Mouse (Mus musculus): ENCODE measurements around the gene St8sia4. TPM values are rescaled to one million over a fixed set of nuclear protein-coding genes. Genes with fewer than 3 reads are reported as not detected.

Gene St8sia4
- polyA plus RNA-seq, 1 experiment, result 0.01 TPM

- Histone ChIP-seq H3ac (ENCODE audit: control insufficient read depth, insufficient read length, low read depth) (no peak overlapping the region), H3K27me3 (ENCODE audit: control insufficient read depth, insufficient read depth, insufficient read length) (no peaks in the 10 kb centered on the region), H3K4me3 (ENCODE audit: insufficient read depth, poor library complexity, severe bottlenecking) (no peak overlapping the region), H3K79me2 (ENCODE audit: control insufficient read depth, insufficient read depth) (no peaks in the 10 kb centered on the region), H3K79me3 (ENCODE audit: low read depth) (no peaks in the 10 kb centered on the region), H3K36me3 (ENCODE audit: control insufficient read depth, insufficient read depth) (no peaks in the 10 kb centered on the region)
- TF ChIP-seq CEBPB (IDR thresholded peaks at IDR 0.05; ENCODE audit: low read depth) (no peak), FOSL1 (IDR thresholded peaks at IDR 0.05; ENCODE audit: insufficient read depth, low read length, poor library complexity, severe bottlenecking) (no peak), CTCF (IDR thresholded peaks at IDR 0.05; ENCODE audit: control insufficient read depth, insufficient read depth, insufficient read length) (no peak), MYOD1 (IDR thresholded peaks at IDR 0.05; ENCODE audit: control insufficient read depth, insufficient read length, low read depth) (no peak), MYOG (IDR thresholded peaks at IDR 0.05; ENCODE audit: control insufficient read depth, extremely low read depth, insufficient read length) (no peak), USF1 (IDR thresholded peaks at IDR 0.05; ENCODE audit: low read depth) (no peak), MAX (IDR thresholded peaks at IDR 0.05) (no peak)
Observed at GRCm38 (mm10) chr1:95666541-95667320, 640 bp downstream of the St8sia4 start.

GRCm38 (mm10) chr1:95665951-95666484 lies 1.4 kb downstream of the St8sia4 start:
- no peak overlapping the region for H3K4me3 ChIP-seq (ENCODE audit: insufficient read depth, poor library complexity, severe bottlenecking)
- H3ac ChIP-seq (ENCODE audit: control insufficient read depth, insufficient read length, low read depth), result no peak overlapping the region
- no peaks in the 10 kb centered on the region for H3K27me3 ChIP-seq (ENCODE audit: control insufficient read depth, insufficient read depth, insufficient read length)
- H3K79me3 ChIP-seq (ENCODE audit: low read depth), result no peaks in the 10 kb centered on the region
- TF ChIP-seq CEBPB (IDR thresholded peaks at IDR 0.05; ENCODE audit: low read depth) (no peak), MYOD1 (IDR thresholded peaks at IDR 0.05; ENCODE audit: control insufficient read depth, insufficient read length, low read depth) (no peak), FOSL1 (IDR thresholded peaks at IDR 0.05; ENCODE audit: insufficient read depth, low read length, poor library complexity, severe bottlenecking) (no peak), MYOG (IDR thresholded peaks at IDR 0.05; ENCODE audit: control insufficient read depth, extremely low read depth, insufficient read length) (no peak), USF1 (IDR thresholded peaks at IDR 0.05; ENCODE audit: low read depth) (no peak), CTCF (IDR thresholded peaks at IDR 0.05; ENCODE audit: control insufficient read depth, insufficient read depth, insufficient read length) (no peak), MAX (IDR thresholded peaks at IDR 0.05) (no peak)
- no peaks in the 10 kb centered on the region for H3K36me3 ChIP-seq (ENCODE audit: control insufficient read depth, insufficient read depth)
- H3K79me2 ChIP-seq (ENCODE audit: control insufficient read depth, insufficient read depth), result no peaks in the 10 kb centered on the region

- TF ChIP-seq CEBPB (IDR thresholded peaks at IDR 0.05; ENCODE audit: low read depth) (no peak), FOSL1 (IDR thresholded peaks at IDR 0.05; ENCODE audit: insufficient read depth, low read length, poor library complexity, severe bottlenecking) (no peak), MAX (IDR thresholded peaks at IDR 0.05) (no peak), CTCF (IDR thresholded peaks at IDR 0.05; ENCODE audit: control insufficient read depth, insufficient read depth, insufficient read length) (no peak), USF1 (IDR thresholded peaks at IDR 0.05; ENCODE audit: low read depth) (no peak), MYOD1 (IDR thresholded peaks at IDR 0.05; ENCODE audit: control insufficient read depth, insufficient read length, low read depth) (no peak), MYOG (IDR thresholded peaks at IDR 0.05; ENCODE audit: control insufficient read depth, extremely low read depth, insufficient read length) (no peak)
- Histone ChIP-seq H3ac (ENCODE audit: control insufficient read depth, insufficient read length, low read depth) (no peak overlapping the region), H3K79me3 (ENCODE audit: low read depth) (no peaks in the 10 kb centered on the region), H3K36me3 (ENCODE audit: control insufficient read depth, insufficient read depth) (no peaks in the 10 kb centered on the region), H3K27me3 (ENCODE audit: control insufficient read depth, insufficient read depth, insufficient read length) (no peaks in the 10 kb centered on the region), H3K79me2 (ENCODE audit: control insufficient read depth, insufficient read depth) (no peaks in the 10 kb centered on the region), H3K4me3 (ENCODE audit: insufficient read depth, poor library complexity, severe bottlenecking) (no peak overlapping the region)
Observed at GRCm38 (mm10) chr1:95664969-95665702, 2.2 kb downstream of the St8sia4 start.

GRCm38 (mm10) chr1:95664321-95664825 lies 3.0 kb downstream of the St8sia4 start:
- no peak for TF ChIP-seq MYOD1 (IDR thresholded peaks at IDR 0.05; ENCODE audit: control insufficient read depth, insufficient read length, low read depth)
- no peak for TF ChIP-seq MAX (IDR thresholded peaks at IDR 0.05)
- no peak for TF ChIP-seq MYOG (IDR thresholded peaks at IDR 0.05; ENCODE audit: control insufficient read depth, extremely low read depth, insufficient read length)
- TF ChIP-seq FOSL1 (IDR thresholded peaks at IDR 0.05; ENCODE audit: insufficient read depth, low read length, poor library complexity, severe bottlenecking), result no peak
- no peak for TF ChIP-seq USF1 (IDR thresholded peaks at IDR 0.05; ENCODE audit: low read depth)
- TF ChIP-seq CEBPB (IDR thresholded peaks at IDR 0.05; ENCODE audit: low read depth), result no peak
- no peak for TF ChIP-seq CTCF (IDR thresholded peaks at IDR 0.05; ENCODE audit: control insufficient read depth, insufficient read depth, insufficient read length)
- H3K79me2 ChIP-seq (ENCODE audit: control insufficient read depth, insufficient read depth), result no peaks in the 10 kb centered on the region
- H3K36me3 ChIP-seq (ENCODE audit: control insufficient read depth, insufficient read depth), result no peaks in the 10 kb centered on the region
- no peak overlapping the region for H3K4me3 ChIP-seq (ENCODE audit: insufficient read depth, poor library complexity, severe bottlenecking)
- no peak overlapping the region for H3ac ChIP-seq (ENCODE audit: control insufficient read depth, insufficient read length, low read depth)
- no peaks in the 10 kb centered on the region for H3K79me3 ChIP-seq (ENCODE audit: low read depth)
- no peaks in the 10 kb centered on the region for H3K27me3 ChIP-seq (ENCODE audit: control insufficient read depth, insufficient read depth, insufficient read length)

GRCm38 (mm10) chr1:95657051-95657668 lies 10.2 kb downstream of the St8sia4 start:
- TF ChIP-seq USF1 (IDR thresholded peaks at IDR 0.05; ENCODE audit: low read depth) (no peak), MAX (IDR thresholded peaks at IDR 0.05) (no peak), MYOG (IDR thresholded peaks at IDR 0.05; ENCODE audit: control insufficient read depth, extremely low read depth, insufficient read length) (no peak), FOSL1 (IDR thresholded peaks at IDR 0.05; ENCODE audit: insufficient read depth, low read length, poor library complexity, severe bottlenecking) (no peak), MYOD1 (IDR thresholded peaks at IDR 0.05; ENCODE audit: control insufficient read depth, insufficient read length, low read depth) (no peak), CEBPB (IDR thresholded peaks at IDR 0.05; ENCODE audit: low read depth) (no peak), CTCF (IDR thresholded peaks at IDR 0.05; ENCODE audit: control insufficient read depth, insufficient read depth, insufficient read length) (no peak)
- Histone ChIP-seq H3K27me3 (ENCODE audit: control insufficient read depth, insufficient read depth, insufficient read length) (no peaks in the 10 kb centered on the region), H3K36me3 (ENCODE audit: control insufficient read depth, insufficient read depth) (no peaks in the 10 kb centered on the region), H3K79me2 (ENCODE audit: control insufficient read depth, insufficient read depth) (no peaks in the 10 kb centered on the region), H3ac (ENCODE audit: control insufficient read depth, insufficient read length, low read depth) (no peak overlapping the region), H3K79me3 (ENCODE audit: low read depth) (no peaks in the 10 kb centered on the region), H3K4me3 (ENCODE audit: insufficient read depth, poor library complexity, severe bottlenecking) (no peak overlapping the region)

All from C2C12 (cell line).